Mouse (Mus musculus) hindbrain, embryonic 13.5 days (tissue): ENCODE data around the gene Psme1. TPM values are rescaled to one million over a fixed set of nuclear protein-coding genes. Genes with fewer than 3 reads are reported as not detected.

Experiments used
- ATAC-seq: fragments of 200-750 bp; cut with Nextera tagmentation; 2 replicates; pipeline ENCODE4 v1.8.0; 2017; ENCODE audit warnings: moderate TSS enrichment; ENCODE audit not compliant: low FRiP score
- H3K27ac ChIP-seq: fragments of 300-500 bp; sonication (generic); 2 replicates; pipeline ENCODE4 v1.5.1; 2015; ENCODE audit warnings: inconsistent platforms, mild to moderate bottlenecking, moderate library complexity
- H3K27me3 ChIP-seq: fragments of 300-500 bp; sonication (generic); 2 replicates; pipeline ENCODE4 v1.6.1; 2015; ENCODE audit warnings: mild to moderate bottlenecking, inconsistent platforms
- H3K36me3 ChIP-seq: fragments of 300-500 bp; sonication (generic); 2 replicates; pipeline ENCODE4 v1.6.1; 2015; ENCODE audit warnings: mild to moderate bottlenecking, inconsistent platforms
- H3K4me1 ChIP-seq: fragments of 300-500 bp; sonication (generic); replicated peaks from 2 replicates; pipeline ENCODE4 v1.6.1; 2015; ENCODE audit warnings: inconsistent platforms
- H3K4me2 ChIP-seq: fragments of 300-500 bp; sonication (generic); 2 replicates; pipeline ENCODE4 v1.6.1; 2015; ENCODE audit warnings: inconsistent platforms, mild to moderate bottlenecking, moderate library complexity
- H3K4me3 ChIP-seq: fragments of 300-500 bp; sonication (generic); 2 replicates; pipeline ENCODE4 v1.5.1; 2015; ENCODE audit warnings: mild to moderate bottlenecking, inconsistent platforms
- H3K9ac ChIP-seq: fragments of 300-500 bp; sonication (generic); 2 replicates; pipeline ENCODE4 v1.6.1; 2015; ENCODE audit warnings: mild to moderate bottlenecking, inconsistent platforms
- H3K9me3 ChIP-seq: fragments of 300-500 bp; sonication (generic); 2 replicates; pipeline ENCODE4 v1.6.1; 2016; ENCODE audit warnings: inconsistent platforms
- WGBS: fragments of 180-500 bp; shearing (Covaris S2); methylation state at CpG from one replicate; pipeline ENCODE4 v1.1.7; 2015; 5-methylcytosine and 5-hydroxymethylcytosine counted together
- polyA plus RNA-seq: library from polyadenylated mRNA; unstranded; fragments of >200 nt; fragmentation: Nextera tagmentation; extraction: Ambion mirVana; gene quantifications from 2 replicates; pipeline ENCODE4 v1.2.1, GENCODE M21; 2015

Psme1 gene
- polyA plus RNA-seq = 188 TPM in 2 replicates

GRCm38 (mm10) chr14:55577871-55578667, at the start of gene Psme1:
Gene Psme1 (plus strand): TSS chr14:55578123.
- Histone ChIP-seq H3K36me3 (peaks cover 23% of the 10 kb centered on the region), H3K9ac (peak within 1 kb of the TSS; percentile 92), H3K4me3 (peak within 1 kb of the TSS; percentile 71), H3K9me3 (no peaks in the 10 kb centered on the region), H3K4me2 (peak within 1 kb of the TSS; percentile 92), H3K27me3 (no peaks in the 10 kb centered on the region), H3K4me1 (peaks cover 29% of the 10 kb centered on the region), H3K27ac (peak within 1 kb of the TSS; percentile 92)
- WGBS = 0% methylated on average over 32 of the region's 32 CpGs
- ATAC-seq = peak; percentile 91

- Histone ChIP-seq H3K27me3 (peaks cover 7% of the 10 kb centered on the region; the same call in 1 of the 2 replicates), H3K9ac (no peak overlapping the region), H3K4me3 (no peak overlapping the region), H3K4me1 (peaks cover 18% of the 10 kb centered on the region), H3K4me2 (no peak overlapping the region), H3K36me3 (no peaks in the 10 kb centered on the region), H3K27ac (no peak overlapping the region), H3K9me3 (no peaks in the 10 kb centered on the region)
- no peak for ATAC-seq
- 62% methylated on average over 6 of the region's 6 CpGs for WGBS
Observed at GRCm38 (mm10) chr14:55536116-55536745, 41.7 kb upstream of the Psme1 start.

- ATAC-seq = peak; percentile 89
- under 1% methylated on average over 32 of the region's 32 CpGs for WGBS
- Histone ChIP-seq H3K4me1 (peaks cover 39% of the 10 kb centered on the region), H3K27ac (peak within 1 kb of the TSS; percentile 92), H3K4me2 (peak within 1 kb of the TSS; percentile 89), H3K9ac (peak within 1 kb of the TSS; percentile 79), H3K9me3 (no peaks in the 10 kb centered on the region), H3K4me3 (peak within 1 kb of the TSS; percentile 56), H3K36me3 (peaks cover 15% of the 10 kb centered on the region), H3K27me3 (peaks cover 7% of the 10 kb centered on the region; the same call in 1 of the 2 replicates)
Observed at GRCm38 (mm10) chr14:55540067-55540786, 37.7 kb upstream of the Psme1 start, which contains the start of gene Pck2. Gene Pck2 (plus strand): TSS chr14:55540266.

GRCm38 (mm10) chr14:55540787-55541321, 37.1 kb upstream of the Psme1 start:
- H3K27me3 ChIP-seq = peaks cover 7% of the 10 kb centered on the region; the same call in 1 of the 2 replicates
- WGBS = 10% methylated on average over 9 of the region's 10 CpGs
- peak overlapping the region; percentile 56 for H3K4me3 ChIP-seq
- H3K27ac ChIP-seq = peak overlapping the region; percentile 92
- peaks cover 18% of the 10 kb centered on the region for H3K36me3 ChIP-seq
- no peaks in the 10 kb centered on the region for H3K9me3 ChIP-seq
- H3K4me2 ChIP-seq = peak overlapping the region; percentile 89
- H3K4me1 ChIP-seq = peaks cover 39% of the 10 kb centered on the region
- peak overlapping the region; percentile 79 for H3K9ac ChIP-seq
- peak; percentile 37 for ATAC-seq

- 96% methylated on average over 12 of the region's 12 CpGs for WGBS
- no peak for ATAC-seq
- peaks cover 39% of the 10 kb centered on the region for H3K4me1 ChIP-seq
Observed at GRCm38 (mm10) chr14:55542268-55542667, 35.7 kb upstream of the Psme1 start.

GRCm38 (mm10) chr14:55544334-55544733, 33.6 kb upstream of the Psme1 start:
- peaks cover 42% of the 10 kb centered on the region for H3K36me3 ChIP-seq
- H3K4me3 ChIP-seq = no peak overlapping the region
- H3K9ac ChIP-seq = peak overlapping the region; percentile 46; the same call in 1 of the 2 replicates

More at GRCm38 (mm10) chr14:55542268-55542667, 35.7 kb upstream of the Psme1 start:
- H3K9ac ChIP-seq = no peak overlapping the region
- H3K27me3 ChIP-seq = peaks cover 7% of the 10 kb centered on the region; the same call in 1 of the 2 replicates
- no peaks in the 10 kb centered on the region for H3K9me3 ChIP-seq
- no peak overlapping the region for H3K27ac ChIP-seq
- no peak overlapping the region for H3K4me2 ChIP-seq
- H3K36me3 ChIP-seq = peaks cover 23% of the 10 kb centered on the region
- H3K4me3 ChIP-seq = no peak overlapping the region

GRCm38 (mm10) chr14:55550191-55550590, 27.7 kb upstream of the Psme1 start:
- Histone ChIP-seq H3K4me3 (no peak overlapping the region), H3K9me3 (no peaks in the 10 kb centered on the region), H3K27ac (no peak overlapping the region), H3K9ac (no peak overlapping the region), H3K27me3 (no peaks in the 10 kb centered on the region), H3K4me2 (no peak overlapping the region), H3K4me1 (no peaks in the 10 kb centered on the region), H3K36me3 (peaks cover 31% of the 10 kb centered on the region)
- no peak for ATAC-seq
- 86% methylated on average over 6 of the region's 6 CpGs for WGBS

More at GRCm38 (mm10) chr14:55544334-55544733, 33.6 kb upstream of the Psme1 start:
- Histone ChIP-seq H3K27me3 (peaks cover 1% of the 10 kb centered on the region; the same call in 1 of the 2 replicates), H3K27ac (no peak overlapping the region), H3K4me1 (peaks cover 39% of the 10 kb centered on the region), H3K4me2 (no peak overlapping the region), H3K9me3 (no peaks in the 10 kb centered on the region)
- ATAC-seq = no peak
- 65% methylated on average over 9 of the region's 9 CpGs for WGBS

- WGBS = 68% methylated on average over 5 of the region's 5 CpGs
- Histone ChIP-seq H3K27ac (no peak overlapping the region), H3K9me3 (no peaks in the 10 kb centered on the region), H3K4me2 (no peak overlapping the region), H3K36me3 (peaks cover 26% of the 10 kb centered on the region), H3K9ac (no peak overlapping the region), H3K27me3 (no peaks in the 10 kb centered on the region), H3K4me1 (no peaks in the 10 kb centered on the region), H3K4me3 (no peak overlapping the region)
- no peak for ATAC-seq
Observed at GRCm38 (mm10) chr14:55551347-55551746, 26.6 kb upstream of the Psme1 start.

GRCm38 (mm10) chr14:55551794-55552193, 26.1 kb upstream of the Psme1 start:
- Histone ChIP-seq H3K27ac (no peak overlapping the region), H3K4me1 (no peaks in the 10 kb centered on the region; the same call in 1 of the 2 replicates), H3K9ac (no peak overlapping the region), H3K4me3 (no peak overlapping the region), H3K36me3 (peaks cover 23% of the 10 kb centered on the region), H3K9me3 (no peaks in the 10 kb centered on the region), H3K4me2 (no peak overlapping the region), H3K27me3 (no peaks in the 10 kb centered on the region)
- WGBS = 90% methylated on average over 8 of the region's 8 CpGs
- no peak for ATAC-seq

GRCm38 (mm10) chr14:55554635-55555034, 23.3 kb upstream of the Psme1 start:
- H3K36me3 ChIP-seq = 0 out of 2 replicates have a peak, but pooled peaks cover 2% of the 10 kb centered on the region
- H3K4me2 ChIP-seq = no peak overlapping the region
- peaks cover 4% of the 10 kb centered on the region for H3K4me1 ChIP-seq
- no peak overlapping the region for H3K27ac ChIP-seq
- H3K9me3 ChIP-seq = no peaks in the 10 kb centered on the region
- H3K9ac ChIP-seq = no peak overlapping the region
- H3K4me3 ChIP-seq = no peak overlapping the region
- H3K27me3 ChIP-seq = no peaks in the 10 kb centered on the region
- no peak for ATAC-seq

- no peaks in the 10 kb centered on the region for H3K9me3 ChIP-seq
- H3K4me1 ChIP-seq = peaks cover 4% of the 10 kb centered on the region
- H3K27ac ChIP-seq = no peak overlapping the region
- 83% methylated on average over 3 of the region's 3 CpGs for WGBS
- no peak overlapping the region for H3K4me3 ChIP-seq
- ATAC-seq = no peak
- no peak overlapping the region for H3K4me2 ChIP-seq
- H3K27me3 ChIP-seq = no peaks in the 10 kb centered on the region
- H3K9ac ChIP-seq = no peak overlapping the region
- H3K36me3 ChIP-seq = no peaks in the 10 kb centered on the region
Observed at GRCm38 (mm10) chr14:55555788-55556187, 22.1 kb upstream of the Psme1 start.

GRCm38 (mm10) chr14:55557003-55557402, 20.9 kb upstream of the Psme1 start:
- ATAC-seq = no peak
- Histone ChIP-seq H3K4me1 (peaks cover 15% of the 10 kb centered on the region), H3K9me3 (no peaks in the 10 kb centered on the region), H3K27ac (no peak overlapping the region), H3K4me3 (no peak overlapping the region), H3K36me3 (no peaks in the 10 kb centered on the region), H3K4me2 (no peak overlapping the region), H3K27me3 (no peaks in the 10 kb centered on the region), H3K9ac (no peak overlapping the region)
- 28% methylated on average over 5 of the region's 5 CpGs for WGBS
